Mouse (Mus musculus): Measurements from ENCODE around the gene Srpk1.

DNA sequence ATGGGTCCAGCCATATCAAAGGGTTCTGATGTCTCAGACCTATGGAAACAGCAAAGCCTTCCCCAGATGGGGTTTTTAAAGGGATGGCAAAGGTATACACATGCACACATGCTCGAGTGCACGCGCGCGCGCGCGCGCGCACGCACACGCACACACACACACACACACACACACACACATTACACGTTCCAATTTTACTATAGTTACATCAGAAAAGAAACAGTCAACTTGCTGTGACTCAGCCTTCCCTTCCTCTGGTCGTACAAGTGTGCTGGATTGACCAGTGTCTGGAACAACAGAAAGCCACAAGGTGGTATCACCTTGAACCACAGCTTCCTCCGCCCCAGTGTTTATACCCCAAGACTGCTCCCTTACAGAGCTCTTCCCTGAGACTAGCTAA lies 2.8 kb upstream of the Srpk1 start:
- TF ChIP-seq ZC3H11A (IDR thresholded peaks at IDR 0.05; ENCODE audit: low read depth, low read length) (no peak), EP300 (IDR thresholded peaks at IDR 0.05; ENCODE audit: low read depth in 1 of 2, low read length in 2 of 2) (peak; percentile 86 to 94), CHD2 (IDR thresholded peaks at IDR 0.05; ENCODE audit: low read length) (no peak), CTCF (IDR thresholded peaks at IDR 0.05 in 2 of 3, conservative IDR thresholded peaks at IDR 0.05 in 1 of 3; ENCODE audit: control insufficient read depth in 1 of 3, insufficient read depth in 1 of 3, low read depth in 2 of 3, low read length in 3 of 3, poor library complexity in 1 of 3, severe bottlenecking in 1 of 3) (no peak), TCF12 (IDR thresholded peaks at IDR 0.05; ENCODE audit: low read depth, low read length) (peak; percentile 87), UBTF (IDR thresholded peaks at IDR 0.05; ENCODE audit: borderline replicate concordance, insufficient read depth, low read depth, low read length) (no peak), MAX (IDR thresholded peaks at IDR 0.05; ENCODE audit: low read length) (peak; percentile 80), USF1 (IDR thresholded peaks at IDR 0.05; ENCODE audit: low read depth, low read length) (no peak; the same call in 1 of the 2 replicates)

Measured in MEL (cell line).